Mouse (Mus musculus) thymus, adult 18-20 months (tissue): ENCODE data around the gene Mob2.

Experiments used
- DNase-seq, 2 experiments: peaks; one replicate each; pipeline ENCODE4 v3.0.0; 2022; ENCODE audit warnings: mixed read lengths in 2 of 2

Mob2 gene

GRCm38 (mm10) chr7:142060931-142061565 lies at the start of gene Mob2:
Gene Mob2 (minus strand): TSS chr7:142061065.
- DNase-seq: peak; percentile 74 to 75

GRCm38 (mm10) chr7:142104747-142105146 lies 43.9 kb upstream of the Mob2 start:
- DNase-seq: no peak

GRCm38 (mm10) chr7:142097776-142098175 lies 36.9 kb upstream of the Mob2 start:
- peak; percentile 35 to 41 for DNase-seq

GRCm38 (mm10) chr7:142096701-142097100 lies 35.8 kb upstream of the Mob2 start:
- no peak for DNase-seq

GRCm38 (mm10) chr7:142095183-142095931 lies 34.5 kb upstream of the Mob2 start, which contains the start of gene Dusp8:
Gene Dusp8 (minus strand): TSS chr7:142095843.
- DNase-seq: peak; percentile 68 to 71

- no peak for DNase-seq
Observed at GRCm38 (mm10) chr7:142094301-142095143, 33.7 kb upstream of the Mob2 start.

DNA sequence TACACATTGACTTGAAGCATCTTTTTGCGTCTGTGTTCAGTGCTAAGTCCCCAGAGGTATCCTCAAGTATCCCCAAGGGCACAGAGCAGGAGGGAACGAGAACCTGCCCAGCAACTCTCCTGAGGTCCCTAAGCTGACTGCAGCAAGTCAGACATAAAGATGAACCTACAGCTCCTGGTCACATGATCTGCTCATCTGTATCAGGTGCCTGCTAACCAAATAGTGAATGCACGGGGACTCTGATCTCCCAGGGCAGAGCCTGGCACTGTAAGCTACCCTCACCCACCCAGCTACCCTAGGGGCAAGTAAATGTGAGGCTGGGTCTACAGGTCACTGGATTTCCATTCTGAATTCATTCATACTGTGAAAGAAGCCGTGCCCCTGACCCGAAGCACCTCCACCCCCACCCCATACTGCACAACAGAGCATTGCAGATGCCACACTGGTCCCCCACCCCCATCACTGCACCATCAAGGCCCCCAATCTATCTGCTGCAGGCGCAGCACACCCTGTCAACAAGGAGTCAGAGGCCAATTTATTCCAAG lies 32.9 kb upstream of the Mob2 start:
- DNase-seq: no peak

- no peak for DNase-seq
Observed at GRCm38 (mm10) chr7:142092991-142093390, 32.1 kb upstream of the Mob2 start.

DNA sequence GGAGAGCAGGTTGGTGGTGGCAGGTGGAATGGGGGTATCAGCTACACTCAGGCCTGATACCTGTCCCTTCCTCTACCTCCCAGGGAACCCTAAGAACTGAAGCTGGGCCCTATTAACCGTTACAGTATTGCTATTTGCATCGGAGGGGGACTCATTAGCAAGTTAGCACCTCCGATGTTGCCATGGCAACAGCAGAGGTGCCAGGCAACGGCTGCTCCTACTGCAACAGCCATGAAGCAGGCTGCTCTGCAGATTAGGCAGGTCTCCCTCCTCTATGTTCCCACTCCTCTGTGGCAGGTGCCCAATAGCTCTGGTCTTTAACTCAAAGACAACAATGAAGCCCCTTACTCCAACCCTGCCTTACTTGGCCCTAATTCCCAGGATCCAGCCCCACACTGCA lies 31.0 kb upstream of the Mob2 start:
- DNase-seq: no peak

GRCm38 (mm10) chr7:142089648-142090447 lies 29.0 kb upstream of the Mob2 start:
- no peak for DNase-seq

DNA sequence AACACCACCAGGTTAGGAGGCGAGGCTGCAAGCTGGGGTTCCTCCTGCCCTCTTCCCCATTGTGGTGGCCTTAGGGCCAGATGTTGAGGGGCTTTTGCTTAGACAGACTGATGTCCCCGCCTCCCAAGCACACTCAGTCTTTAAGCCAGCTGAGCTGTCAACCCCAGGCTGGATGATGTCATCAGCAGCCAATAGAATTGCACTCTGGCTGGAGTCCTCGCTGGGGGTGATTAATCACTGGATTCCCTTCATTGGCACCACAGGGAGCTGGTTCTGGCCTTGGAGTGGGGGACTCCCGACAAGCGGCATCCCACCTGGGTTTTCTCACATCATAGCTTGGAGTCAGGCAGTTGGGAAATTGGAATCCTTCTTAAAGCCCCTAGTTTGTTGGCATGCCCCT lies 28.0 kb upstream of the Mob2 start:
- DNase-seq: no peak

DNA sequence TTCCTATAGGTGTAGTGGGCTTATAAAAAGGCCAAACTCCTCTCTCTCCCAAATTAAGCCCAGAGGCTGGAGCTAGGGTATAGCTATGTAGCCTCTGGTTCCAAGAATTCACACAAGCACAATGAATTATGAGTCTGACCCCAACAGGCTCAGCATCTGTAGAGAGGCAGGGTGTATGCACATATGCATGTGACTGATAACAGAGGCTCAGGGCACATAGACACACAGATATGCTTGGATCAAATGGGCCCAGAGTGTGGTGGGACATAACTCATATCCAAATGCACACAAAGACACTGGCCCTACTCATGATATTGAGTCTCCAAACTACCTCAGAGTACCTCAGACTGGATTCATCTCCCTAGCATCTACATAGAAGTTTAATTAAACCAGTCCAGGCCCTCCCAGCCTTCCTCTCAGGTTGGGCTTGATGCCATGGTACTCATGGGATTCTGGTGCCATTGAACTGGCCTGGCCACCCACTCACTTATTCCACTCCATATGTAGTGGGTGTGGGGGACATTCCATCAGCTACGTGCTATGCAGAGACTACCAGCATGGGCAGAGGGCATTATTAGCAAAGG lies 26.3 kb upstream of the Mob2 start:
- no peak for DNase-seq

- DNase-seq: no peak
Observed at GRCm38 (mm10) chr7:142086159-142086905, 25.5 kb upstream of the Mob2 start.

DNA sequence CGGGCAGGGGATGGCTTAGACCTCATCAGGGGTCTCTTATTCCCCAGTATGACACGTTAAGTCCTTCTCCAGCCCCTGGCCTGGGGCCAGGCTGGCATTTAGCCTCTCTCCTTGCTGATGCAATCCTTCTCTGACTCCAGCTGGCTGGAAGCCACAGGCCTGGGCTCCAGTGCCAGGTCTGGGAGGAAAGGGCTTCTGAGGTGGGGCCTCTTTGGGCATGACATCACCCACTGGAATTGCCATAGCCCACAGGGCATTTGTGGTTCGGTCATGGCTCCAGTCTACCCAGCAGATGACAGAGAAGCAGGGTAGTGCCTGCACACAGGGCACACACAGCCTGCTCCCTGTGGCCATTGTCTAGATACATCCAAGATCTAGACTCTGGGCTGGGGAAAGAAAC lies 24.0 kb upstream of the Mob2 start:
- no peak for DNase-seq

DNA sequence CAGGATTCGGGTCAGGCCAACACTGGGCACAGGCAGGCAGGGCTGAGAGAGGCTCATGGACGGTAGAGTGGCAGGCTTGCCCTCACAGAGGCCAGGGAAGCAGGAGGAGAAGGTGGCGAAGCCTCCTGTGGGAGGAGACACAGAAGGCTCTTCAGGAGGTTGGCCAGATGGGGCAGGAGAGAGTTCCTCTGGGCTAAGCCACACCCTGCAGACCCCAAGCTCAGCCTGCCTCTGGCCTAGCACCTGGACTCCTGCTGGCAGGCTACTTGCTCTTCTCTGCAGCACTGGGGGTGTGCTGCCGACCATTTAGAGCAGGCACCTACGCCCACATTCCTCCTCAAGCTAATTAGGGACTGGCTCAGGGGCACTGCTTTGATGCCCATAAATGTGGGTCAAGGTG lies 23.5 kb upstream of the Mob2 start:
- no peak for DNase-seq

DNA sequence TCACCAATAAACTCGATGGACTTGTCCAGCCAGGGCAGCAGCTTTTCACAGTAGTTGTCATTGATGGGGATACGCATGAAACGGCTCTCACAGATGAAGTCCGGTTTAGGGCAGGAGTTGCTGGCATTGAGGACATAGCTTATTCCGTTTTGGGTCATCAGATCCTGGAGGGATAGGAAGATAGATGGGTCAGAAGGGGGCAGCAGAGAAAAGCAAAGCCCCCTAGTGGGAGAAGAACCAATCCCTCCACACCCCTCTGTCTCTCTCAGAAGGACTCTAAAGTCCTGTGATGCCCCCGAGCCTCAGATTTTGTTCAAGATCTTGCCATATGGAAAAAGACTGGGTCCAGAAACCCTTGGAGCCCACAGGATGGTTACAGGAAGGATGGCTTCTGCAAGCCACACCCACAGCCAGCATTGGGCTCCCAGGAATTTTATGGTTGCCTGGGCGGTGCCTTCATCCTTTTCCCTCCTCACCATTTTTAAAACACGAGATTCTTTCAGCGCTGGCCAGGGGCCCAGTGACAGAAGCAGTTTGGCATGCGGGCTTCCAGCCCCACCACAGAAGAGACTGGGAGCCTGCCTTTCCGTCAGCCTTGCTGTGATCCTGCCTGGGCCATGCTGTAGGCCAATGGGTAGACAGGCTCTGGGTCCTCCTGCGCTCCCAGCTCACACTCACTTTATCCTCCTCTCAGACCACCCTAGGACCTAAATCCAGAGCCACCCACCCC lies 22.9 kb upstream of the Mob2 start:
- DNase-seq: no peak

GRCm38 (mm10) chr7:142082607-142083006 lies 21.7 kb upstream of the Mob2 start:
- no peak for DNase-seq

DNA sequence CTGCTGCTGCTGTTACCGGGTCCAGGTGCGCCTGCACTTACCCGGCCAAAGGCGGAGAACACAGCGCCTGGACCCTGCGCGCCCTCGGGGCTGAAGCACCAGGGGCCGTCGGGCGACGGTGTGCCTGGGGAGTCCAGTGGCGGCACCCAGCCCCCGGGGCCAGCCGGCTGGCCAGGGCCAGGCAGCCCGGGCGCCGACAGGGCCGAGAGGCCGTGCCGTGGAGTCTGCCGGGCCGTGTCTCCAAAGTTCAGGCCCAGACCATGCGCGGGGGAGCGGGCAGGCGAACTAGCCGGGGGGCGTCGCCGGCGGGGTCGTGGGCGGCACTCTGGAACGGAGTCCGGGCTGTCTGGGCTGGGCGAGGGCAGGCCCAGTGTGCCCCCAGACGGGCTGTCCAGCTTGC lies 21.3 kb upstream of the Mob2 start:
- DNase-seq: no peak

DNA sequence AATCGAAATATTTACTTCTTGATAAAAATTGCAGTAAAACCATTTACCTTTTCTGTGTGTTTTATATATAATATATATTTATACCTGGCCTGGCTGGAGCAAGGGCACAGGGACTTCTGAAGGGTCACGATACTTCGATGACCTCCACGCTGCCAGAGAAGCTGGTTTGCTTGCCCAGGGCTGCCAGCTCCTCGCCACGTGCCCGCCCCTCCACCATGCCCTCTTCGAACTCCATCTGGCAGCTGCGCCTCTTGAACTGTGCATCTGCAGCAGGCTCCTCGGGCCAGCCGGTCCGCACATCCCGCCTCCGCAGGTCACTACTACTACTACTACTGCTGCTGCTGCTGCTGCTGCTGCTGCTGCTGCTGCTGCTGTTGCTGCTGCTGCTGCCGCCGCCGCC lies 20.9 kb upstream of the Mob2 start:
- no peak for DNase-seq

DNA sequence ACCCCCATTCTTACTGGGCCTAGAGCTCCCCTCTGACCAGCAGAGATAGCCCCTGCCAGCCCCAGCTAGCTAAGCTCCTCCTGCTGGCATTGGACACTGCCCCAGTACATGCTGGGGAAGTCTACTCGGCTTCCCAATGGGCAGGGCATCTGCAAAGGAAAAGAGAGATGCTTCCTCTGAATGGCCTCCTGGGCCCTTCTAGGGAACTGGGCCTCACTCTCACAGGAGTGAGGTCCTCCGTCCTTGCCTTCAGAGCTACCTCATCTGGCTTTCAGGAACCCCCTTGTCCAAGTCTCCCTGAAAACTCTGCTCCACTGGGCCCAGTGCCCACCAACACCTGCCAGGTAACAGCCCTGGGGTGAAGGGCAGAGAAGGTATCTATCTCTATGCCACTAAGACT lies 20.0 kb upstream of the Mob2 start:
- no peak for DNase-seq

GRCm38 (mm10) chr7:142079365-142079764 lies 18.5 kb upstream of the Mob2 start:
- DNase-seq: no peak
